Mouse (Mus musculus) adrenal gland, adult (tissue): ENCODE measurements around the gene D930020B18Rik.

Source experiments
- DNase-seq, 2 experiments: peaks; one replicate each; pipeline ENCODE4 v3.0.0; 2022 to 2023; ENCODE audit warnings: low spot score in 1 of 2; ENCODE audit not compliant: inconsistent age in 2 of 2

Gene D930020B18Rik

GRCm38 (mm10) chr10:121701296-121702248 lies 60.2 kb downstream of the D930020B18Rik start:
- DNase-seq, result peak; percentile 16 to 83

GRCm38 (mm10) chr10:121703619-121704018 lies 62.2 kb downstream of the D930020B18Rik start:
- DNase-seq, result peak in 1 of 2 experiments; percentile 71

GRCm38 (mm10) chr10:121704871-121705270 lies 63.5 kb downstream of the D930020B18Rik start:
- no peak for DNase-seq

- DNase-seq, result peak in 1 of 2 experiments; percentile 87
Measured at GRCm38 (mm10) chr10:121705399-121706163, 64.2 kb downstream of the D930020B18Rik start.

- DNase-seq, result no peak
Measured at GRCm38 (mm10) chr10:121716862-121717261, 75.5 kb downstream of the D930020B18Rik start.

GRCm38 (mm10) chr10:121718896-121719585 lies 77.7 kb downstream of the D930020B18Rik start:
- no peak for DNase-seq

GRCm38 (mm10) chr10:121720701-121721100 lies 79.3 kb downstream of the D930020B18Rik start:
- DNase-seq, result peak in 1 of 2 experiments; percentile 18

GRCm38 (mm10) chr10:121726505-121726904 lies 85.1 kb downstream of the D930020B18Rik start:
- no peak for DNase-seq

GRCm38 (mm10) chr10:121727151-121727550 lies 85.8 kb downstream of the D930020B18Rik start:
- DNase-seq, result no peak

- peak; percentile 23 to 72 for DNase-seq
Measured at GRCm38 (mm10) chr10:121728226-121728625, 86.8 kb downstream of the D930020B18Rik start.

GRCm38 (mm10) chr10:121731048-121731725 lies 89.8 kb downstream of the D930020B18Rik start:
- DNase-seq, result no peak

- no peak for DNase-seq
Measured at GRCm38 (mm10) chr10:121732542-121732941, 91.2 kb downstream of the D930020B18Rik start.

GRCm38 (mm10) chr10:121737256-121737655 lies 95.9 kb downstream of the D930020B18Rik start:
- DNase-seq, result no peak

GRCm38 (mm10) chr10:121739548-121740505 lies 98.4 kb downstream of the D930020B18Rik start, which contains the start of gene BC048403:
Gene BC048403 (plus strand): TSS chr10:121739937.
- DNase-seq, result peak; percentile 92 to 96

GRCm38 (mm10) chr10:121742336-121742735 lies 100.9 kb downstream of the D930020B18Rik start:
- DNase-seq, result no peak
